Mouse (Mus musculus) E14TG2a.4 (cell line): ENCODE measurements around the gene Kit.

ENCODE experiments used
- CTCF ChIP-seq: conservative IDR thresholded peaks from 2 replicates; pipeline ENCODE4 v1.5.1; 2014; ENCODE audit warnings: low read length
- POU5F1 ChIP-seq: IDR thresholded peaks from 2 replicates; pipeline ENCODE4 v1.6.1; 2014; ENCODE audit warnings: low read length, borderline replicate concordance

- TF ChIP-seq CTCF = no peak
- TF ChIP-seq POU5F1 = no peak
Observed at GRCm38 (mm10) chr5:75589552-75590346, 15.0 kb downstream of the Kit start.
